Mouse (Mus musculus): Measurements from ENCODE around the gene Sult1d1. TPM values are rescaled to one million over a fixed set of nuclear protein-coding genes. Genes with fewer than 3 reads are reported as not detected.
"Not testable (repeated sequence)": the region's sequence is repeated elsewhere in the genome, so short reads cannot be mapped to it uniquely, and the experiment has no call there.

Gene Sult1d1
- polyA plus RNA-seq, 1 experiment from 2014 or later, result not detected

DNA sequence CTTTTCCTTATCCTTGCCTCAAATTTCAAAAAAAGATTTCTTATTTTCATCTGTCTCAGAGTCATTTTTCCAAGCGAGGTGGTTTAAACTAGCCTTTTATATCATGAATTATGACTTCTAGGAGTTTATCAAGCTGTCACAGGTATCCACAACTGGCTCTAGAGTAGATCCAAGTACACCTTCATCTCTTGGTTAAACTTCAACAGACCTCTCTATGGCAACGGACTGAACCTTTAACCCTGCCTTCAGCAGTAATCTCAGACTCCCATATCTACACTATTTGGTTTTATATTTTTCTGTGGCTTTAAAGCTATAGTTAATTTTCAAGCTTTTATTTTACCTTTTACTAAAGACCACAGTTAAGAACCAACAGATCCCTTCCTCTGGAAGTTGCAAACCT lies 36.5 kb downstream of the Sult1d1 start:
- Histone ChIP-seq H3K27ac (ENCODE audit: low read depth, low read length) (no peak overlapping the region), H3K4me1 (ENCODE audit: control insufficient read depth, insufficient read depth, low read length) (no peaks in the 10 kb centered on the region), H3K36me3 (ENCODE audit: control insufficient read depth, insufficient read depth, low read length) (no peaks in the 10 kb centered on the region), H3K4me2 (no peak overlapping the region), H3K9ac (ENCODE audit: low read length) (no peak overlapping the region), H3K27me3 (ENCODE audit: control insufficient read depth, insufficient read depth, low read length) (no peaks in the 10 kb centered on the region), H3K4me3 (ENCODE audit: low read depth, low read length) (no peak overlapping the region), H3K9me3 (ENCODE audit: control insufficient read depth, low read length) (no peaks in the 10 kb centered on the region)
- DNase-seq (ENCODE audit: low spot score, missing footprints), result no peak
- WGBS, result 84% methylated on average over 2 of the region's 2 CpGs
- no peak for ATAC-seq (ENCODE audit: low FRiP score)

DNA sequence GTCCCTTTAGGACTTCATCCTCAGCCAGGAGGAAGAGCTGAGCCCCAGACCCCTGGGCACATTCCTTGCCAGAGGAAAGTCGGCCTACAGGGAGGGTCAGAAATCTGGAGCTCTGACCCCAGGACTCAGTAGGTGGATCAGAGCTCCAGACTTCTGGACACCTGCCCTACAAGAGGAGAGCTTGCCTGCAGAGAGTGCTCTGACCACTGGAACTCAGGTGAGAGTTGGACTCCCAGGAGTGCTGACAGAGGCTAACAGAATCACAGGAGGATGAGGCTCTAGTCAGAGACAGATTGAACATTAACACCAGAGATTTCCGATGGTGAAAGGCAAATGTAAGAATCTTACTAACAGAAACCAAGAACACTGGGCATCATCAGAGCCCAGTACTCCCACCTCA lies 45.3 kb downstream of the Sult1d1 start:
- not testable (repeated sequence) for H3K9me3 ChIP-seq (ENCODE audit: control insufficient read depth, low read length); ATAC-seq (ENCODE audit: low FRiP score); H3K36me3 ChIP-seq (ENCODE audit: control insufficient read depth, insufficient read depth, low read length); H3K27me3 ChIP-seq (ENCODE audit: control insufficient read depth, insufficient read depth, low read length); H3K9ac ChIP-seq (ENCODE audit: low read length); H3K4me3 ChIP-seq (ENCODE audit: low read depth, low read length); H3K27ac ChIP-seq (ENCODE audit: low read depth, low read length); DNase-seq (ENCODE audit: low spot score, missing footprints); H3K4me1 ChIP-seq (ENCODE audit: control insufficient read depth, insufficient read depth, low read length); H3K4me2 ChIP-seq
- 91% methylated on average over 2 of the region's 2 CpGs for WGBS

DNA sequence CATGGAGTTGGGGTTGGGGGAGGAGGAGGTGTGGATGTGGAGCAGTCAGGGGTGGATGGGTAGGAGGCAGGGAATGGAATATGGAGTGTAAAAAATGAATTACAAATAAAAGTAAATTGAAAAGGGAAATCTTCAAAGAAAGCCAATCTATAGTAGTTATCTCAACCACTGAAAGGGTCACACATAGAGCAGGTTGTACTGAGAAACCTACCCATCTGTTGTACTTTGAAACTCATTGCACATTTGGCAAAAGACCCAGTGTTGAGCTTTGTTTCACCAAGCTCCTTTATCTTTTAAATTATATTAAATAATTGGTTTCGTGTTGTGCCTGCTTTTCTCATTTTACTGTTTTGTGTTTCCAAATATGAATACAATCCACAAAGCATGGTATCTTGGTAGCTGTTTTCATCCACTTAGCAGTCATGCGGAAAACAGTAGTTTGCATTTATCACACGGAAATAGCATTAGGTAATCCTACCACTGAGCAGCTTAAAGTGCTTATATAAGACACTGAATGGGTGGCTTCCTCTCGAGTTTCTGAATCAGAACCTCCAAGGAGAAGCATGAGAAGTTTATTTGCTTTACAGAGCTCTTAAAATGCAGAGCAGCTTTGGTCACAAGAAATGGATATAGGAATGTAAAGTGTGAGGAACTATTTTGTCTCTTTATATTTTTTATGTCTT lies 62.9 kb downstream of the Sult1d1 start:
- H3K27ac ChIP-seq (ENCODE audit: low read depth, low read length), result no peak overlapping the region
- no peaks in the 10 kb centered on the region for H3K27me3 ChIP-seq (ENCODE audit: control insufficient read depth, insufficient read depth, low read length)
- no peak overlapping the region for H3K9ac ChIP-seq (ENCODE audit: low read length)
- no peaks in the 10 kb centered on the region for H3K4me1 ChIP-seq (ENCODE audit: control insufficient read depth, insufficient read depth, low read length)
- DNase-seq (ENCODE audit: low spot score, missing footprints) (no peak), ATAC-seq (ENCODE audit: low FRiP score) (no peak)
- no peak overlapping the region for H3K4me2 ChIP-seq
- H3K4me3 ChIP-seq (ENCODE audit: low read depth, low read length), result no peak overlapping the region
- H3K9me3 ChIP-seq (ENCODE audit: control insufficient read depth, low read length), result no peaks in the 10 kb centered on the region
- no peaks in the 10 kb centered on the region for H3K36me3 ChIP-seq (ENCODE audit: control insufficient read depth, insufficient read depth, low read length)
- 51% methylated on average over 4 of the region's 4 CpGs for WGBS

Small RNAs within 50 kb of the gene (microRNA-seq; reads per million reads assigned to microRNA genes)
- 0.57 reads per million for gene Mir3969

Other genes with a start within 250 kb of the Sult1d1 start
- not detected in 2 replicates for gene Ugt2a3, start 231.8 kb downstream of the Sult1d1 start, polyA plus RNA-seq (2014; fragmentation: Nextera tagmentation; extraction: Ambion mirVana)
- gene Ugt2b38, start 144.8 kb downstream of the Sult1d1 start, polyA plus RNA-seq (2014; fragmentation: Nextera tagmentation; extraction: Ambion mirVana), result not detected in 2 replicates
- not detected in 2 replicates for gene Ugt2a2, start 86.8 kb downstream of the Sult1d1 start, polyA plus RNA-seq (2014; fragmentation: Nextera tagmentation; extraction: Ambion mirVana)
- not detected in 2 replicates for gene Gm43638, start 82.2 kb downstream of the Sult1d1 start, polyA plus RNA-seq (2014; fragmentation: Nextera tagmentation; extraction: Ambion mirVana)
- not detected in 2 replicates for gene Ugt2a1, start 78.2 kb downstream of the Sult1d1 start, polyA plus RNA-seq (2014; fragmentation: Nextera tagmentation; extraction: Ambion mirVana)
- not detected in 2 replicates for gene Sult1b1, start 30.8 kb downstream of the Sult1d1 start, polyA plus RNA-seq (2014; fragmentation: Nextera tagmentation; extraction: Ambion mirVana)
- gene Sult1e1, start 22.6 kb upstream of the Sult1d1 start, polyA plus RNA-seq (2014; fragmentation: Nextera tagmentation; extraction: Ambion mirVana), result not detected in 2 replicates
- gene Csn1s1, start 97.2 kb upstream of the Sult1d1 start, polyA plus RNA-seq (2014; fragmentation: Nextera tagmentation; extraction: Ambion mirVana), result not detected in 2 replicates
- gene Csn2, start 130.6 kb upstream of the Sult1d1 start, polyA plus RNA-seq (2014; fragmentation: Nextera tagmentation; extraction: Ambion mirVana), result not detected in 2 replicates
- not detected in 2 replicates for gene Csn1s2a, start 205.5 kb upstream of the Sult1d1 start, polyA plus RNA-seq (2014; fragmentation: Nextera tagmentation; extraction: Ambion mirVana)
- gene Csn1s2b, start 239.1 kb upstream of the Sult1d1 start, polyA plus RNA-seq (2014; fragmentation: Nextera tagmentation; extraction: Ambion mirVana), result not detected in 2 replicates

Data from midbrain, embryonic 11.5 days (tissue).